Mouse (Mus musculus): ENCODE results near the gene Dclre1b. TPM values are rescaled to one million over a fixed set of nuclear protein-coding genes. Genes with fewer than 3 reads are reported as not detected.
"Not testable (repeated sequence)": the region's sequence is repeated elsewhere in the genome, so short reads cannot be mapped to it uniquely, and the experiment has no call there.

The Dclre1b gene
- polyA plus RNA-seq, 1 experiment from 2014 or later, result 31.0 TPM

DNA sequence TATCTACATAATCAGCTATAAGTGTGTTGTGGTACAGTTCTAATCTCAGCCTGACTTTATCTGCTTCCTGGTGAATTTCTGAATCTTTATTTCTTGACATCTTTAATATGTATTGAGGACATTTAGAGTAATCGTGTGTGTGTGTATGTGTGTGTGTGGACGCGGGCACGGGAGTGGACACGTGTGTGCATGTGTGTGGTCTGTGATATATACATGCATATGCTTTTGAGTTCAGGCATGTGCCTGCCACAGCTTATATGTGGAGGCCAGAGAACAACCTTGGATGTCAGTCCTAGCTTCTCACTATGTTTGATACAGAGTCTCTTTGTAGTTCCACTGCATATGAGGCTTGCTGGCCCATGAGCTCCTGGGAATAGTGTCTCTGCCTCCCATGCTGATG is 27.2 kb upstream of the Dclre1b start:
- Histone ChIP-seq H3K9ac (no peak overlapping the region), H3K4me1 (no peaks in the 10 kb centered on the region), H3K4me3 (no peak overlapping the region), H3K9me3 (replicated peaks) (no peaks in the 10 kb centered on the region), H3K36me3 (ENCODE audit: poor library complexity, severe bottlenecking) (no peaks in the 10 kb centered on the region), H3K27ac (no peak overlapping the region), H3K4me2 (no peak overlapping the region), H3K27me3 (no peaks in the 10 kb centered on the region)
- ATAC-seq, result no peak
- WGBS, result 97% methylated on average over 5 of the region's 5 CpGs

DNA sequence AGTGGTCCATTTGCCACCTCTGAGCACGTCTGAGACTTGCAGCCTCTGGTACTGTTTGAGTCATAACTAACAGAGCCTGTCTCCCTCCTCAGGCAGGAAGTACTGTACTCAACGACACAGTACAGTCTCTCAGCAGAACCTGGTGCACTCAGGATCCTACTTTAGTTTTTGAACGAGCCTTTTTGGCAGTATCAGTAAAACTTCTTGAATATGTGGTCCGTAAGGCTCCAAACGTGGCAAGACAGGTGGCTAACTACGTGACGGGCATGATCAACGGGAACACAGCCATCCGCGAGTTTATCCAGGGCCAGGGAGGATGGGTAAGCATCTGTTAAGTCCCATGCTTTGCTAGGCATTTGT is 26.7 kb upstream of the Dclre1b start:
- Histone ChIP-seq H3K27me3 (no peaks in the 10 kb centered on the region), H3K4me3 (no peak overlapping the region), H3K36me3 (ENCODE audit: poor library complexity, severe bottlenecking) (no peaks in the 10 kb centered on the region), H3K4me2 (no peak overlapping the region), H3K4me1 (no peaks in the 10 kb centered on the region), H3K27ac (no peak overlapping the region), H3K9me3 (replicated peaks) (no peaks in the 10 kb centered on the region), H3K9ac (no peak overlapping the region)
- WGBS, result 84% methylated on average over 10 of the region's 10 CpGs
- ATAC-seq, result no peak

DNA sequence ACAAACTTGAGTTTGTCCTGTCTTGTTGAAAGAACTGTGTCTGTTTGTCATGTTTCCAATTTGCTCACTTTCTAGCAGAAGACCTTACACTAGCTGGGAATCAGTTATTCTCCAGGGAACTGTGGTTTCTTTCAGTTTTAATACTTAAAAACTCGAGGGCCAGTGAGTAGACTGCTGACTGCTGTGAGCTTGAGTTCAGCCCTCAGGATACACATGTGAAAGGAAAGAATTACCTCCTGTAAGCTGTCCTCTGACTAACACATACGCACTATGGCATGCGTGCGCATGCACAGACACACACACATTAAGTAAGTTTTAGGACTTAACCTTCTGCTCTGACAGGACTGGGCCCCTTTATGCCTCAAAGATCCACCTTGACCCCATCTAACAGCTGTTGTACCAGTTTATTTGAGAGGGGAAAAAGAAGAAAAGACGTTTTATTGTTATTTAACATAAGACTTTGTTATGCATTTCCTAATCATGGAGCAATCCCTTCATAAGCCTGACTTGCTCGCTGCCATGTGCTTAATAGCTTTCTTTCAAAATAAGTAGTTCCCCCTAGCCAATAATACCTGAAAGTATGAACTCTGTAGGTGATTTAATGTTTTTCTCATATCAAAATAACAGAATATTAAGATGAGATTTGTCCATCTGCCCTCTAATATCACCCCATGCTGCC is 26.2 kb upstream of the Dclre1b start:
- Histone ChIP-seq H3K36me3 (ENCODE audit: poor library complexity, severe bottlenecking) (no peaks in the 10 kb centered on the region), H3K4me1 (no peaks in the 10 kb centered on the region), H3K27ac (no peak overlapping the region), H3K9me3 (replicated peaks) (no peaks in the 10 kb centered on the region), H3K27me3 (no peaks in the 10 kb centered on the region), H3K4me3 (no peak overlapping the region), H3K4me2 (no peak overlapping the region), H3K9ac (no peak overlapping the region)
- no peak for ATAC-seq
- 76% methylated on average over 6 of the region's 6 CpGs for WGBS

DNA sequence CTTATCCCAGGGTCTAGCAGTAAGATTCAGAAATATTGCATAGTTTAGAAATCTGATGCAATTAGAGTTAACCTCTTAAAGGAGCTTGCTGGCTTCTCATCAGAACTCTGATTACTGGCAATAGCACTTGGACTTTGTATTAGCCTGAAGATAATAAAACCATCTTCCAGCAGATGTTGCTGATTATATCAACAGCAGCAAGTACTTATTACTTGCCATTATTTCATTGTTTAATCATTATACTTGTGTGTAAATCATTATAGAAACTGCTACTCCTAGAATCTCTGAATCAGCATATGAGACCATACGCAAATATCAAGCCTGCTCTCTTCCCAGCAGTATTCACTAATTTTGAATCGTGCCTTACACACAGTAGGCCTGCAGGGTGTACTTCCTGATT is 24.8 kb upstream of the Dclre1b start:
- no peak overlapping the region for H3K4me2 ChIP-seq
- H3K9me3 ChIP-seq (replicated peaks), result no peaks in the 10 kb centered on the region
- no peak overlapping the region for H3K4me3 ChIP-seq
- no peak for ATAC-seq
- no peak overlapping the region for H3K9ac ChIP-seq
- no peaks in the 10 kb centered on the region for H3K27me3 ChIP-seq
- 89% methylated on average over 2 of the region's 2 CpGs for WGBS
- H3K27ac ChIP-seq, result no peak overlapping the region
- no peaks in the 10 kb centered on the region for H3K36me3 ChIP-seq (ENCODE audit: poor library complexity, severe bottlenecking)
- no peaks in the 10 kb centered on the region for H3K4me1 ChIP-seq

GRCm38 (mm10) chr3:103832426-103832825 is 23.2 kb upstream of the Dclre1b start, which contains the start of gene Bcl2l15:
Bcl2l15 (plus strand) TSS chr3:103832601.
- no peak for ATAC-seq
- no peaks in the 10 kb centered on the region for H3K27me3 ChIP-seq
- H3K36me3 ChIP-seq (ENCODE audit: poor library complexity, severe bottlenecking), result no peaks in the 10 kb centered on the region
- no peaks in the 10 kb centered on the region for H3K4me1 ChIP-seq
- H3K9ac ChIP-seq, result no peak within 1 kb of the TSS
- no peak within 1 kb of the TSS for H3K4me2 ChIP-seq
- no peak within 1 kb of the TSS for H3K4me3 ChIP-seq
- H3K27ac ChIP-seq, result no peak within 1 kb of the TSS
- H3K9me3 ChIP-seq (replicated peaks), result no peaks in the 10 kb centered on the region

DNA sequence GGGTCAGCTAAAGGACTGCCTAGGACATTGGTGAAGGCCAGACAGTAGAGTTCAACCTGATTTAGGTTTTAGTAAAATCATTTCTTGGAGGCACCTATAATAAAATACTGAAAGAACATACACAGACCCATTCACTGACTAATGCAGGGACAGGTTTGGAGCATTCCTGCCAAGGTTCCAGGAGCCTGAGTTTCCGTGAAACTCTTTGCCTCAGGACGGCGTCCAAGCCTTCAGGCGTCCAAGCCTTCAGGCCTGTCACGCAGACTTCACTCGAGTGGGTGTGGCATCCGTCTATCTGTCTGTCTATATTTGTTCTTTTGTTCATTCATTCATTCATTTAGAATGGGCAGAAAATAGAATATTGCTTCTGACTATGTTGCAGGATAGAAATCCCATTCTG is 21.9 kb upstream of the Dclre1b start:
- Histone ChIP-seq H3K27ac (no peak overlapping the region), H3K4me3 (no peak overlapping the region), H3K4me1 (no peaks in the 10 kb centered on the region), H3K36me3 (ENCODE audit: poor library complexity, severe bottlenecking) (no peaks in the 10 kb centered on the region), H3K9ac (no peak overlapping the region), H3K4me2 (no peak overlapping the region), H3K27me3 (no peaks in the 10 kb centered on the region), H3K9me3 (replicated peaks) (no peaks in the 10 kb centered on the region)
- WGBS, result 81% methylated on average over 7 of the region's 7 CpGs
- no peak for ATAC-seq

GRCm38 (mm10) chr3:103830681-103831080 is 21.4 kb upstream of the Dclre1b start:
- H3K27ac ChIP-seq; H3K9me3 ChIP-seq (replicated peaks); H3K27me3 ChIP-seq; H3K36me3 ChIP-seq (ENCODE audit: poor library complexity, severe bottlenecking); H3K9ac ChIP-seq; H3K4me3 ChIP-seq; H3K4me1 ChIP-seq; ATAC-seq; H3K4me2 ChIP-seq: not testable (repeated sequence)
- 63% methylated on average over 1 of the region's 1 CpGs for WGBS

GRCm38 (mm10) chr3:103829036-103829435 is 19.8 kb upstream of the Dclre1b start:
- no peak for ATAC-seq
- H3K27ac ChIP-seq, result no peak overlapping the region
- WGBS, result 89% methylated on average over 3 of the region's 3 CpGs
- no peak overlapping the region for H3K4me3 ChIP-seq
- no peaks in the 10 kb centered on the region for H3K36me3 ChIP-seq (ENCODE audit: poor library complexity, severe bottlenecking)
- H3K27me3 ChIP-seq, result no peaks in the 10 kb centered on the region
- H3K9me3 ChIP-seq (replicated peaks), result no peaks in the 10 kb centered on the region
- H3K4me1 ChIP-seq, result no peaks in the 10 kb centered on the region
- no peak overlapping the region for H3K4me2 ChIP-seq
- H3K9ac ChIP-seq, result no peak overlapping the region

DNA sequence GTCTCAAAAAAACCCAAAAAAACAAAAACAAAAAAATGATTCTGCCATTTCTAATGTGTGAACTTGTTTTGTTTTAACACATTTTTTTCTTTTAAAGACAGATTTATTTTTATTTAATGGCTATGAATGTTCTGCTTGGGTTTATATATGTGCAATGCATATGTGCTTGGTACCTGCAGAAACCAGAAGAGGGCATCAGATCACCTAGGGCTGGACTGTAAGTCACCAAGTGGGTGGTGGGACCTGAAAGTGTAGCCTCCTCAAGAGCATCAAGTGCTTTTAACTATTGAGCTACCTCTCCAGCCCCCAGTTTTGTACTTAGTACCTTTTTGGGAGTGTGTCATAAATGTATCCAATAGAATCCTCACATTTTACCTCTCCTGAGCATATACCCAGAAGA is 18.3 kb upstream of the Dclre1b start:
- Histone ChIP-seq H3K9ac (no peak overlapping the region), H3K4me3 (no peak overlapping the region), H3K36me3 (ENCODE audit: poor library complexity, severe bottlenecking) (peaks cover 8% of the 10 kb centered on the region), H3K9me3 (replicated peaks) (no peaks in the 10 kb centered on the region), H3K27me3 (no peaks in the 10 kb centered on the region), H3K4me2 (no peak overlapping the region), H3K27ac (no peak overlapping the region), H3K4me1 (no peaks in the 10 kb centered on the region)
- no peak for ATAC-seq

- no peak for ATAC-seq
- Histone ChIP-seq H3K27me3 (no peaks in the 10 kb centered on the region), H3K4me3 (no peak overlapping the region), H3K9ac (no peak overlapping the region), H3K4me1 (peaks cover 17% of the 10 kb centered on the region), H3K9me3 (replicated peaks) (no peaks in the 10 kb centered on the region), H3K36me3 (ENCODE audit: poor library complexity, severe bottlenecking) (peaks cover 27% of the 10 kb centered on the region), H3K27ac (no peak overlapping the region), H3K4me2 (no peak overlapping the region)
- WGBS, result 90% methylated on average over 6 of the region's 6 CpGs
Observed at GRCm38 (mm10) chr3:103810967-103811366, 1.7 kb upstream of the Dclre1b start.

GRCm38 (mm10) chr3:103809799-103810150 is 531 bp upstream of the Dclre1b start:
- H3K4me2 ChIP-seq, result peak overlapping the region; percentile 85
- H3K36me3 ChIP-seq (ENCODE audit: poor library complexity, severe bottlenecking), result peaks cover 20% of the 10 kb centered on the region
- H3K27me3 ChIP-seq, result no peaks in the 10 kb centered on the region
- no peaks in the 10 kb centered on the region for H3K9me3 ChIP-seq (replicated peaks)
- WGBS, result 4% methylated on average over 14 of the region's 14 CpGs
- ATAC-seq, result peak; percentile 61
- H3K9ac ChIP-seq, result peak overlapping the region; percentile 80
- peaks cover 17% of the 10 kb centered on the region for H3K4me1 ChIP-seq
- peak overlapping the region; percentile 75 for H3K27ac ChIP-seq
- H3K4me3 ChIP-seq, result peak overlapping the region; percentile 83

DNA sequence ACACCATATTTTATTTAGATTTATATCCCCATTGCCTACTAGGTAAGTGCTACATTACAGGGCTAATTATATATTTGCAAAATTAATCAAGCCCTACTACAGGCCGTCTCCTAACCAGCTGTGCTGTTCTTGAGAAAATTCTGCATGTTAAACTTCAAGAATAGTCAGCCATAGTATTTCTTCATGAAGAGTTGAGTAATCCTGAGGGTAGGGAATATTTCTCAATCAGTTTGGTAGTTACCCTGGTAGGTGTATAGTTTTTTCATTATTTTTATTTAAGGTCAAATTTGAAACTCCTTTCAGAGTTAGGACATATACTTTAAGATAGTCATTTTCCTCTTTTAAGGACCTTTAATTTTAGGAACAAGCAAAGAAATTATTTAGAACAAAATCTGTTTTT is 3.6 kb downstream of the Dclre1b start:
- Histone ChIP-seq H3K27ac (no peak overlapping the region), H3K36me3 (ENCODE audit: poor library complexity, severe bottlenecking) (peaks cover 40% of the 10 kb centered on the region), H3K4me1 (peaks cover 17% of the 10 kb centered on the region), H3K4me3 (no peak overlapping the region), H3K9ac (no peak overlapping the region), H3K9me3 (replicated peaks) (no peaks in the 10 kb centered on the region), H3K4me2 (no peak overlapping the region), H3K27me3 (no peaks in the 10 kb centered on the region)
- ATAC-seq, result no peak
- WGBS, result 88% methylated on average over 1 of the region's 1 CpGs

DNA sequence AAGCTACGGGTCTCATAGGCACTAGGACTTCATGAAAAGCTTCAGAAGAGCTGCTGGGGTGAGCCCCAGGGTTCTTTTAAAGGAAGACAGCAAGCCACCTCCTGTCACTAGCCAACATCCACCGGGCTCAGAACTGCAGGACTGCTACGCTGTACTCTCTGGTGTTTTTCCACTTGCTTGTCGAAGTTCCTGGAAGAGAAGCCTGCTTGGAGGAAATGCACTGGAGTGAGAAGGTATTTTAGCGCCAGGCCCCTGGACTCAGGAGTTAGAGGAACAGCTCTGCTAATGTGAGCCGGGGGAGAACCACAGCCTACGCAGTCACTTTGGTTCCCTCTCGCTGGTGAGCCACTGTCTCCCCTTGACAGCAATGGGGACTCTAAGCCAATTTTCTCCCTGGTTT is 6.4 kb downstream of the Dclre1b start:
- Histone ChIP-seq H3K9ac (no peak overlapping the region), H3K27ac (no peak overlapping the region), H3K9me3 (replicated peaks) (no peaks in the 10 kb centered on the region), H3K4me1 (peaks cover 3% of the 10 kb centered on the region), H3K36me3 (ENCODE audit: poor library complexity, severe bottlenecking) (peaks cover 40% of the 10 kb centered on the region), H3K27me3 (no peaks in the 10 kb centered on the region), H3K4me3 (no peak overlapping the region), H3K4me2 (no peak overlapping the region)
- 95% methylated on average over 8 of the region's 8 CpGs for WGBS
- no peak for ATAC-seq
